Mouse (Mus musculus) heart, embryonic 15.5 days (tissue): ENCODE data around the gene Ypel3. TPM values are rescaled to one million over a fixed set of nuclear protein-coding genes. Genes with fewer than 3 reads are reported as not detected.

Experiments used
- ATAC-seq: fragments of 200-750 bp; cut with Nextera tagmentation; replicated peaks from 2 replicates; pipeline ENCODE4 v1.8.0; 2017; ENCODE audit warnings: low read depth, moderate TSS enrichment; ENCODE audit not compliant: insufficient number of reproducible peaks, insufficient read depth, low FRiP score
- H3K27ac ChIP-seq: fragments of 300-500 bp; sonication (generic); 2 replicates; pipeline ENCODE4 v1.5.1; 2015; ENCODE audit warnings: mild to moderate bottlenecking, inconsistent platforms
- H3K27me3 ChIP-seq: fragments of 300-500 bp; sonication (generic); 2 replicates; pipeline ENCODE4 v1.6.1; 2015; ENCODE audit warnings: inconsistent platforms
- H3K36me3 ChIP-seq: fragments of 300-500 bp; sonication (generic); 2 replicates; pipeline ENCODE4 v1.6.1; 2015; ENCODE audit warnings: mild to moderate bottlenecking, inconsistent platforms
- H3K4me1 ChIP-seq: fragments of 300-500 bp; sonication (generic); replicated peaks from 2 replicates; pipeline ENCODE4 v1.6.1; 2015; ENCODE audit warnings: inconsistent platforms
- H3K4me2 ChIP-seq: fragments of 300-500 bp; sonication (generic); 2 replicates; pipeline ENCODE4 v1.6.1; 2015; ENCODE audit warnings: inconsistent platforms, mild to moderate bottlenecking, moderate library complexity
- H3K4me3 ChIP-seq: fragments of 300-500 bp; sonication (generic); 2 replicates; pipeline ENCODE4 v1.5.1; 2015; ENCODE audit warnings: mild to moderate bottlenecking, inconsistent platforms
- H3K9ac ChIP-seq: fragments of 300-500 bp; sonication (generic); 2 replicates; pipeline ENCODE4 v1.6.1; 2015; ENCODE audit warnings: mild to moderate bottlenecking, inconsistent platforms
- H3K9me3 ChIP-seq: fragments of 300-500 bp; sonication (generic); replicated peaks from 2 replicates; pipeline ENCODE4 v1.6.1; 2016; ENCODE audit warnings: inconsistent platforms
- WGBS: fragments of 180-500 bp; shearing (Covaris S2); methylation state at CpG from one replicate; pipeline ENCODE4 v1.1.7; 2015; ENCODE audit warnings: mixed read lengths; 5-methylcytosine and 5-hydroxymethylcytosine counted together
- polyA plus RNA-seq: library from polyadenylated mRNA; unstranded; fragments of >200 nt; fragmentation: Nextera tagmentation; extraction: Ambion mirVana; gene quantifications from 2 replicates; pipeline ENCODE4 v1.2.1, GENCODE M21; 2015

The Ypel3 gene
- polyA plus RNA-seq, 1 experiment from 2014 or later = 78.1 TPM

- H3K36me3 ChIP-seq = peaks cover 36% of the 10 kb centered on the region
- H3K27ac ChIP-seq = 0 out of 2 replicates have a peak overlapping the region, but pooled peaks have one; percentile 10
Observed at GRCm38 (mm10) chr7:126794271-126794605, 17.5 kb downstream of the Ypel3 start.

GRCm38 (mm10) chr7:126795387-126796317 is 18.9 kb downstream of the Ypel3 start:
- Histone ChIP-seq H3K27ac (0 out of 2 replicates have a peak overlapping the region, but pooled peaks have one; percentile 2), H3K4me3 (peak overlapping the region; percentile 88), H3K4me2 (peak overlapping the region; percentile 83), H3K36me3 (peaks cover 27% of the 10 kb centered on the region), H3K9ac (peak overlapping the region; percentile 95; the same call in 1 of the 2 replicates), H3K9me3 (no peaks in the 10 kb centered on the region), H3K4me1 (peaks cover 62% of the 10 kb centered on the region), H3K27me3 (no peaks in the 10 kb centered on the region)
- 74% methylated on average over 16 of the region's 16 CpGs for WGBS
- ATAC-seq = no peak

More at GRCm38 (mm10) chr7:126794271-126794605, 17.5 kb downstream of the Ypel3 start:
- no peak overlapping the region for H3K9ac ChIP-seq
- no peaks in the 10 kb centered on the region for H3K27me3 ChIP-seq
- WGBS = 55% methylated on average over 4 of the region's 4 CpGs
- no peak for ATAC-seq
- no peak overlapping the region for H3K4me3 ChIP-seq
- no peaks in the 10 kb centered on the region for H3K9me3 ChIP-seq
- H3K4me2 ChIP-seq = no peak overlapping the region
- peaks cover 55% of the 10 kb centered on the region for H3K4me1 ChIP-seq

- Histone ChIP-seq H3K4me3 (peak overlapping the region; percentile 88), H3K36me3 (peaks cover 27% of the 10 kb centered on the region), H3K4me2 (peak overlapping the region; percentile 83), H3K9me3 (no peaks in the 10 kb centered on the region), H3K27me3 (no peaks in the 10 kb centered on the region), H3K9ac (peak overlapping the region; percentile 95), H3K27ac (0 out of 2 replicates have a peak overlapping the region, but pooled peaks have one; percentile 2), H3K4me1 (peaks cover 60% of the 10 kb centered on the region)
- no peak for ATAC-seq
- WGBS = 58% methylated on average over 8 of the region's 8 CpGs
Observed at GRCm38 (mm10) chr7:126796350-126796932, 19.7 kb downstream of the Ypel3 start.

- Histone ChIP-seq H3K4me3 (peak within 1 kb of the TSS; percentile 88), H3K9ac (peak within 1 kb of the TSS; percentile 95), H3K4me2 (peak within 1 kb of the TSS; percentile 83), H3K36me3 (peaks cover 27% of the 10 kb centered on the region), H3K9me3 (no peaks in the 10 kb centered on the region), H3K27ac (peak within 1 kb of the TSS; percentile 99), H3K4me1 (peaks cover 60% of the 10 kb centered on the region), H3K27me3 (no peaks in the 10 kb centered on the region)
- 7% methylated on average over 21 of the region's 21 CpGs for WGBS
- no peak for ATAC-seq
Observed at GRCm38 (mm10) chr7:126797411-126798126, 20.8 kb downstream of the Ypel3 start, which contains the start of gene Fam57b. Fam57b (plus strand) TSS chr7:126797668.

GRCm38 (mm10) chr7:126798127-126799049 is 21.6 kb downstream of the Ypel3 start:
- Histone ChIP-seq H3K4me2 (peak overlapping the region; percentile 83), H3K36me3 (peaks cover 27% of the 10 kb centered on the region), H3K9ac (peak overlapping the region; percentile 95), H3K9me3 (no peaks in the 10 kb centered on the region), H3K4me1 (peaks cover 54% of the 10 kb centered on the region), H3K27me3 (no peaks in the 10 kb centered on the region), H3K27ac (peak overlapping the region; percentile 99), H3K4me3 (peak overlapping the region; percentile 88)
- under 1% methylated on average over 40 of the region's 40 CpGs for whole genome bisulfite sequencing
- no peak for ATAC-seq

- peaks cover 53% of the 10 kb centered on the region for H3K4me1 ChIP-seq
- WGBS = under 1% methylated on average over 36 of the region's 36 CpGs
Observed at GRCm38 (mm10) chr7:126799050-126799467, 22.3 kb downstream of the Ypel3 start.

GRCm38 (mm10) chr7:126799468-126800268 is 22.9 kb downstream of the Ypel3 start:
- 1% methylated on average over 38 of the region's 38 CpGs for WGBS
- H3K27me3 ChIP-seq = no peaks in the 10 kb centered on the region
- H3K4me2 ChIP-seq = peak overlapping the region; percentile 83
- peak overlapping the region; percentile 100 for H3K27ac ChIP-seq
- peaks cover 47% of the 10 kb centered on the region for H3K4me1 ChIP-seq
- no peaks in the 10 kb centered on the region for H3K9me3 ChIP-seq
- H3K4me3 ChIP-seq = peak overlapping the region; percentile 88
- ATAC-seq = peak; percentile 87
- peaks cover 25% of the 10 kb centered on the region for H3K36me3 ChIP-seq
- peak overlapping the region; percentile 73 for H3K9ac ChIP-seq

More at GRCm38 (mm10) chr7:126799050-126799467, 22.3 kb downstream of the Ypel3 start:
- Histone ChIP-seq H3K4me2 (peak overlapping the region; percentile 83), H3K9me3 (no peaks in the 10 kb centered on the region), H3K4me3 (peak overlapping the region; percentile 88), H3K27ac (peak overlapping the region; percentile 100), H3K36me3 (peaks cover 27% of the 10 kb centered on the region), H3K9ac (peak overlapping the region; percentile 95), H3K27me3 (no peaks in the 10 kb centered on the region)
- ATAC-seq = peak; percentile 95

GRCm38 (mm10) chr7:126800269-126801056 is 23.7 kb downstream of the Ypel3 start:
- Histone ChIP-seq H3K27me3 (no peaks in the 10 kb centered on the region), H3K9ac (peak overlapping the region; percentile 73), H3K4me1 (peaks cover 39% of the 10 kb centered on the region), H3K36me3 (peaks cover 19% of the 10 kb centered on the region), H3K9me3 (no peaks in the 10 kb centered on the region), H3K4me2 (peak overlapping the region; percentile 83), H3K27ac (peak overlapping the region; percentile 100), H3K4me3 (peak overlapping the region; percentile 88)
- 51% methylated on average over 5 of the region's 5 CpGs for WGBS
- ATAC-seq = no peak

- H3K9ac ChIP-seq = no peak overlapping the region
- 89% methylated on average over 16 of the region's 16 CpGs for WGBS
- peaks cover 33% of the 10 kb centered on the region for H3K4me1 ChIP-seq
- H3K27ac ChIP-seq = peak overlapping the region; percentile 100
- 0 out of 2 replicates have a peak overlapping the region, but pooled peaks have one; percentile 83 for H3K4me2 ChIP-seq
- ATAC-seq = no peak
- no peak overlapping the region for H3K4me3 ChIP-seq
- H3K9me3 ChIP-seq = no peaks in the 10 kb centered on the region
- peaks cover 15% of the 10 kb centered on the region for H3K36me3 ChIP-seq
- no peaks in the 10 kb centered on the region for H3K27me3 ChIP-seq
Observed at GRCm38 (mm10) chr7:126801057-126801422, 24.3 kb downstream of the Ypel3 start.
